Mouse (Mus musculus): ENCODE results near the gene Ap4e1.
A peak's percentile ranks its signal among the peaks of the same experiment; 100 is the strongest.

Gene Ap4e1

DNA sequence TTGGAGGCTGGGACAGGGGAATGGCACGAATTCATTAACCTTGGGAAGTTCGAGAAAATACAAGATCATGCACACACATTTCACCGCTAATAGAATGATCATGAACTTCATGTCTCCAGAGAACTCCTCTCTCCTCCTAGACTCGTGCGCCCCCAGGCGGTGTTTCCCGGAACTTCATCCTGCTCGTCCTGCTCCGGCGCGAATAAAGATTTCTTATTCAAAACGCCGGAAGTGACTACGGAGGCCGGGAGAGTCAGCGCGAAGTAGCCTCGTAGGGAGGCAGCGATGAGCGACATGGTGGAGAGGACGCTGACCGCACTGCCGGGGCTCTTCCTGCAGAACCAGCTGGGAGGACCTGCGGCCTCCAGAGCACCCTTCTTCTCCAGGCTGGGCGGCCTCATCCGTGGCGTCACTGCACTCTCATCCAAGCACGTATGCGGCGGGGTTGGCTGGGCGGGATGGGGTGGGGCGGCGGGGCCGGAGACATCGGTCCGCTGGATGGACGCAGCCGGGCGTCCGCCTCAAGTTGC lies at the start of gene Ap4e1:
Gene Ap4e1, plus strand, starts transcription at position 249 of the 530 bp plus-strand sequence.
- DNase-seq: peak; percentile 98

DNA sequence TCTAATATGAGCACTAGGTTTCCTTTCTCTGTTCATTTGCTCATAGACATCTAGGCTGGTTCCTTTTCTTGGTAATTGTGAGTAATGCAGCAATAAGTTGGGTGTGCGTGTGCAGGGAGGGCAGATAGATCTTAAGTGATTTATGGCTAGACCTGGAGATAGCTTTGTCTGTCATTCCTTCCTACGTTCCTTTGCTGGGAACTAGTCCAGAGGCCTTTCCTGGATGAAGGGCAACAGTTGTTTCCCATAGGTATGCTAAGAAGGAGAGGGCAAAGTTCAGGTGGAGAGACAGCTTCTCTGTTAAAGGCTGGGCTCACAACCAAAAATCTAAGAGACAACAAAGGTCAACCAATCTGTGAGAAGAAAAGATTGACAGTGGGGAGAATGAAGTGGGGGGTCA lies 46.8 kb upstream of the Ap4e1 start:
- DNase-seq: peak; percentile 26

DNA sequence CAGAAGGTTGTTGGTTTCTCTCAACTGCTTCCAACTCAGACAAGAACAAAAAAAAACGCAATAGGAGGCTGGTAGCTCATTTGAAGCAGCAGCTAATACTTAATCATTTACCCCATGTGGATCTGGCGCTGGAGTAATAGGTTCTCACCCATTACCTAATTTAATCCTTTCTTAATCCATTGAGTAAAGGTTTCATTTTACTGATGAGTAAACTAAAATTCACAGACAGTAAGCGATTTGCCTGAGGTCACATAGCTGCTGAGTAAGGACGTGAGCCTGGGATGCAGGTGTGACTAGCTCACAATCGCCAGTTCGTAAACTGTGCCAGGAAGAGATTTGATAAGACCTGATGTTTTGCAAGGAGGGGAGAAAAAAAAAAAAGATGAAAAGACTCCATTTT lies 31.1 kb upstream of the Ap4e1 start:
- DNase-seq: no peak

DNA sequence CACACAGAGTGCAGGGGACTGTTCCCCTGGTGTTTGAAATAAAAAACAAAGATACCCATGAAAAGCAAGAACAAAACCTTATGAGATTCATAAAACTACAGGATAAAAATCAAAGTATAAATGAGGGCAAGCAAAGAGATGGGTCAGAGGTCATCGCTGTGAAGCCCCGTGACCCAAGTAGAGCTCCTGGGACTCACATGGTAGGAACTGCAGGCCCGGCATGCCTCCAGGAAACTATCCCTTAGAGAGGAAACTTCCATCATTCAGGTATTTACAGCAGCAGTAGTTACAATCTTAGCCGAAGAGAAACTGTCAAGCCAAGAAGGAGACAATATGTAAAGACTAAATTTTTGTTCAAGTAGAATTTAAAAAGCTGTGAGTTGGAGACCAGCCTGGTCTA lies 25.3 kb upstream of the Ap4e1 start:
- no peak for DNase-seq

- DNase-seq: no peak
These were observed 18.6 kb upstream of the Ap4e1 start for GRCm38 (mm10) chr2:126989919-126990318.

- DNase-seq: no peak
These were observed 15.8 kb upstream of the Ap4e1 start for GRCm38 (mm10) chr2:126992742-126993141.

DNA sequence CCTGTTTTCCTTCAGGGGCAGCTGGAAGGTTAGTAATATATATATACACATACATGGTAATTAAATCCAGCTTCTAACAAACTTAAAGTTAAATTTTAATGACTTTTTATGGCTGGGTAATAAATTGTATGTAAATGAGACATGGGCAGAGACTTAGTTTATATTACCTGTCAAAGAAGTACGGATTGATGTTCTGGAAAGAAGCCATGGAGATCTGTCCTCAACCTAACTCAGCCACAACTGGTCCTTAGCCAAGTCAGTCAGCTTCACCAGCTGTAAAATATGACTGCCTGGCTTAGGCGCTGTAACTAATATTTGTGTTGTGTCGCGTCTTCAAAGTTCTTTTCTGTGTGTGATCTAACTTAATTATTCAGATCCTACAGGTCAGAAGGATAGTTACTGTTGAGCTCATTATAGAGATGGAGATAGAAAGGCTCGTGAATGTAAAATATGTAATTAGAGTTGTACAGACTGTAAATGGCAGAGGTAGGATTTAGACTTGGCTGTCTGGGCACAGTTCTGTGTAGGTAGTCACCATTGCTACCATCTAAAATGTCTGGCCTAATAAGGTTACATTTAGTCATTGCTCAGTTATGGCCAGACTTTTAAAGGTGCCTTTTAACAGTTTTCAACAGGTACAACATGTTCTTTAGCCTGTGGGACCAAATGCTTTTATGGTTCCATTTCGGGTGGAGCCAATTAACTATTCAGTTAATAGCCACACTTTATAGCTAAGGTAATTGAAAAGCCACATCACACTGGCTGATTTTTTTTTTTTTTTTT lies 13.9 kb upstream of the Ap4e1 start:
- DNase-seq: no peak

DNA sequence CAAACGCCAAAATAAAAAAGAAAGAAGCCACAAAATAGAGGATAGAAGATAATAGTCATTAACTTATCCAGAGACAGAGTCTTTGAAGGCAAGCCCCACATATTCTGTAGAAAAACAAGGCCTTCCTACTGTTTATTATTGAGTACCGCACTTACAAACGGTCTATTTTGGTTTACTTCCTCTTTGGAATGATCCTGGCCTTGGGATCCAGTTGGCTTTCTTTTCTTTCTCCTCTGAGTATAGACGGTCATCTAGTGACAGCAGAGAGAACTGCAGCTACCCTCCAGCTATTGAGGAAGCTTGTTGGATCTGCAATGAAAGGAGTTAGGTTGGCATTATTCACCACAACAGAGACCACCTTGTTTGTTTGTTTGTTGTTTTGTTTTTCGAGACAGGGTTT lies 11.8 kb upstream of the Ap4e1 start:
- DNase-seq: peak; percentile 60

GRCm38 (mm10) chr2:126998219-126998618 lies 10.3 kb upstream of the Ap4e1 start:
- DNase-seq: no peak

DNA sequence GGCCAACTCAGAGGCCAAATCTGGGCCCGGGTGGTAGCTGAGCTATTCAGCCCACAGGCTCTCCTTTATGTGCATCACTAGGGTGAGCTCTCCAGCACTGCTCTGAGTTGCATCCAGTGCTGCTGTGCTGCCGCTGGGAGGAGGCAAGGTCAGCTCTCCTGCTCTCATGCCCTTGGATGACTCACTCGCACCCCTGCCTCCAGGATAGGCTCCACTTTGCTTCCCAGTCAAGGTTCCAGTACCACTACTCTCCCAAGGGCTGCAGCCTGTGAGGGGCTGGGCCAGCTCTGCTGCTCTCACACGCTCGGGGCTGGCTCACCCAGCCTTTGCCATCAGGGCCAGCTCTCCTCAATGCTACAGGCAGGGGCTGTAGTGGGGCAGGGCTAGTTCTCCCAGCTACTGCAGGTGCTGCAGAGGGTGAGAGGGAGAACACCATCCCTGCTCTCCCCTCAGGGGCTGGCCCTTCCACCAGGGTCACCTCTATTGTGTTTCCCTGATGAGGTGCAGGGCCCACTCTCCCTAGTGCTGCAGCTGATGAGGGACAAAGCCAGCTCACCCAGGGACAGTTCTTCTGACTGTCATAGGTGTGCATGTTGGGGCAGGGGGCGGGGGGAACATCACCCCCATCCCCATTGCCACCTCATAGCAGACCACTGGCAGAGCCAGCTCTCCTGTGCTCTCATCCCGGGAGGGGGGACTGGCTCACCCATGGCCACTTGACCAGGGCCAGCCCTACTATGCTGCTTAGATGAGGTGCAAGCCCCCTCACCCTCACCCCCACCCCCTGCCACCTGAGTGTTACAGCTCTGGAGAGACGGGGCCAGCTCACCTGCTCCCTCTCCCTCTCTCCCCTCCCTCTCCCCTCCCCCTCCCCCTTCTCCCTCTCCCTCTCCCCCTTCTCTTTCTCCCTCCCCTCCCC lies 7.9 kb upstream of the Ap4e1 start:
- no peak for DNase-seq

DNA sequence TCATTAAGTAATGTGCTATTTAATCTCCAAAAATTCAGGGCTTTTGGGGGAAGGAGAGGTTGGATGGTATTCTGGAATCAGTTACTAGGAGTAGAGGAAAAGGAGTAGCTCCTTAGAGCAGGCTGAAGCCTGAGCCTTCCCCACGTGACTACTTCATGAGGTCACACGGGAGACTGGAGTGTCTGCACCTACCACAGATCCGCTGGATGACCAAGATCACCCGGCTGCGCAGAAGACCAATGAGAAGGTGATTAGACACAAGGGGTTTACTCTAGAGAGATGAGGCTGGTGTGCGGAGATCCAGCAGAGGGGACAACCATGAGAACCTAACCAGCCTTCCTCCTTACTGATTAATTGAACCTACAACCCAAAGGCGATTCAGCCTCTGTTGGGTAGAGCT lies 4.5 kb upstream of the Ap4e1 start:
- no peak for DNase-seq

DNA sequence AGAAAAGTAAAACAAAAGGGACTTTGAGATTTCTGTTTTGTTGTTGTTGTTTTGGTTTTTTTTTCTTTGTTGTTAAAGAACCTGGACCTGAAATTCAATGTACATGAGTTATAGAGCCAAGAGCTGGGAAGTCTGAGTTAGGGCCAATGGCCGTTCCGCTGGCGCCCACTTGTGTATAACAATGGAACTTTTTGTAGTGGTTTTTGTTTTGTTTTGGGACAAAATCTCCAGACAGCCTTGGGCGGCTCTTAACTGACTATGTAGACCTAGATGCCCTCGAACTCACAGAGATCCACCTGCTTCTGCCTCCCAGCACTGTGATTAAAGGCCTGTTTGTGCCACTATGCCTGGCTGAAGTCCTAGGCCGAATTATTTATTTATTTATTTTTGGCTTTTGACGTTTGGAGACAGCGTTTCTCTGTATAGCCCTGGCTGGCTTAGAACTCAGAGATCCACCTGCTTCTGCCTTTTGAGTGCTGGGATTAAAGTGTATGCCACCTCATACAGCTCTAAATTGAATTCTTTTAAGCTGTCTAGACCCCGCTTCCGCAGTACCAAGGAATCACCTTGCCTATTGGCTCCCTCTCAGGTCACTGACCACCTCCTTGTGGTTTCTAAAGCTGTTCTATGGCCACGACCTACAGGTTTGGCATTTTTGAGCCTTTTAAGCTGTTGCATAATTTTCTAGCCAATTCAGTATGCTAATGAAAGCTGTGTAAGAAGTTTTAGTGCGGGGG lies 1.7 kb upstream of the Ap4e1 start:
- peak; percentile 64 for DNase-seq

- DNase-seq: no peak
These were observed 1.0 kb upstream of the Ap4e1 start for GRCm38 (mm10) chr2:127007509-127007908.

GRCm38 (mm10) chr2:127035006-127035605 lies 26.6 kb downstream of the Ap4e1 start:
- DNase-seq: no peak

DNA sequence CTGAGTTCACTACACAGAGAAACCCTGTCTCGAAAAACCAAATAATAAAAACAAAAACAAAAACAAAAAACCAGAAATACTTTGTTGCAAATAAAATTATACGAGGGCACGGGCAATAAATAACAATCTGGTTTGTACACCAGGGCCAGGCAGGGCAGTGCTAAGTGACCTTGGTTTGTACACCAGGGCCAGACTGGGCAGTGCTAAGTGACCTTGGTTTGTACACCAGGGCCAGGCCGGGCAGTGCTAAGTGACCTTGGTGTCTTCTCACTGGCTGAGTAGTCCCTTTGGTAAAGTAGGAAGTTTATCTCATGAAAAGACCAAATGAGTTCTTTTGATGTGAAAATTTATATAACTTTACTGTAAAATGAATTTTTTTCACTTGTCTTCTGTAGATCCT lies 28.8 kb downstream of the Ap4e1 start:
- DNase-seq: no peak

- DNase-seq: no peak
These were observed 53.0 kb downstream of the Ap4e1 start for GRCm38 (mm10) chr2:127061471-127061870.

DNA sequence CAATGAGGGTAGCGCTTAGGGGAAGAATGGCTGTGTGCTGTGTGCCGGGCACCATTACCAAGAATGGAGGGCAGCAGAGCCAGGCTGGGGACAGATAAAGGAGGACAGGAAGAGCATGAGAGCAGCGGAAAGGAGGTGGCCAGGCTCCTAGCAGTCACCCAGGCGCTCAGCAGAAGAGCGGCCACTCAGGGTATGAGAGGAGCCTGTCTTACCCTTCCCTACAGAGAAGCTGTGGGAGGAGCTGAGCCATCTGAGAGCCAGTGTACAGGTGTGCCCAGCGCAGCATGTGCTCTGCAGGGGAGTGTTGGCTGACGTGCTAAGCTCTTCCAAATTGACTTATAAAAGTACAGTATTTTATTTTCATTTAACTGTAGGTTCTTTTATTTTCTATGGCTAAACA lies 60.3 kb downstream of the Ap4e1 start:
- DNase-seq: no peak

- no peak for DNase-seq
These were observed 61.4 kb downstream of the Ap4e1 start for GRCm38 (mm10) chr2:127069781-127070434.

GRCm38 (mm10) chr2:127070435-127070841 lies 61.9 kb downstream of the Ap4e1 start, which contains the start of gene Blvra:
Gene Blvra (plus strand): TSS chr2:127070665.
- DNase-seq: peak; percentile 90

- no peak for DNase-seq
These were observed 62.4 kb downstream of the Ap4e1 start for GRCm38 (mm10) chr2:127070879-127071278.

DNA sequence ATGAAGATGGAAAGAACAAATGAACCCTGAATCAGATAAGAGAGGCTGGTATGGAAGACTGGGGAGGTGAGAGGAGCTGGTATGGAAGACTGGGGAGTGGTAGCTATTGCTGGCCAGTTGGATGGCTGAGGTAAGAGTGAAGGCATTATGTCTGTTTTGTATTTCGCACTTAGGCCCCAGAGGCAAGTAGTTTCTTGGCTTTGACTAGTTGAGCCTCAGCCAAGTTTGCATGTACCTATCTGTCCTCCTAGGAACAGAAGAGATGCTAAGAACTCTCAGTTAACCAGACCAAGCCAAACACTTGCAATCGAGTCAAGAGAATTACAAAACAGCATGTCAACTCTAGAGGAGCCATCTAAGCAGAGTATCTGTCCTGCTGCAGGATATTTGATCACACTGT lies 65.6 kb downstream of the Ap4e1 start:
- DNase-seq: no peak

DNA sequence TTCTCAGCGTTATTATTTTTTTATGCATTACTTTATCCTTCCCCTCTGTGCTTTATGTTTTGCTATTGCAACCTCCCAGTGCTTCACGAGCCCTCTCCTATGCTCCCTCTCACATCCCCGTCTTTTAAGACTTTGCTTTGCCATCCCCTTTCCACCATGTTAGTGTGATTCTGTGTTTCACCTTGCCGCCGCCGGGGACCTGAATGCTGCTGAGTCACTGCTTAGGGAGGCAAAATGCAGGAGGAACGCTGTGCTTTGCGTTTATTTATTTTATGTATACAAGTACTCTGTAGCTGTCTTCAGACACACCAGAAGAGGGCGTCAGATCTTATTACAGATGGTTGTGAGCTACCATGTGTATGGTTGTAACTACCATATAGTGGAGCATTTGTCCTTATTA lies 69.1 kb downstream of the Ap4e1 start:
- no peak for DNase-seq
